Mouse (Mus musculus) lung, postnatal 10 days (tissue): ENCODE results near the gene Foxk1.

ENCODE experiments used
- DNase-seq: peaks from one replicate; pipeline ENCODE4 v3.0.0; 2021

Foxk1 gene

DNA sequence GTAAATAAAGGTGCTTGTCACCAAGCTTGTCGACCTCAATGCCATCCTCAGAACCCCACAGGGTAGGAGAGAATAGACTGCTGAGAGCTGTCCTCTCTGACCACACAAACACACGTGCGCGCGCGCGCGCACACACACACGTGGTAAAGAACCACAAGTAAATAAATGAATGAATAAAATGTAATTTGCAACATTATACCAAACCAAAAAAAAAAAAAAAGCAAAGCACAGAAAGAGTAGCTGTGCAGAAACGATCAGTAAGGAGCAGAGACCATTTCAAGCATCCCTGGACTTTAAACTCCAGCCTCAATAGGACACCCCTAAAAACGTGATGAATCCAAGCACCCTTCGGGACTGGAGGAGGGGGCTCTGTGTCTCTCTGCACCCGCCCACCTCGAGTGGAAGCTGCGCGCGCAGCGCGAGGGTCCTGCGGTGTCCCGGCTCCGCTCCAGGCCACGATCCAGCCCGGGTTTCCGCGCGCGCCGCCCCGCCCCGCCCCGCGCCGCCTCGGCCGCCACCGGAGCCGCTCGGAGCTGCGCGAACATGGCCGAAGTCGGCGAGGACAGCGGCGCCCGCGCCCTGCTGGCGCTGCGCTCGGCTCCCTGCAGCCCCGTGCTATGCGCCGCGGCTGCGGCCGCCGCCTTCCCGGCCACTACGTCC, at the start of gene Foxk1:
Foxk1 (plus strand) TSS at position 517 of the 660 bp plus-strand sequence.
- peak; percentile 94 for DNase-seq

DNA sequence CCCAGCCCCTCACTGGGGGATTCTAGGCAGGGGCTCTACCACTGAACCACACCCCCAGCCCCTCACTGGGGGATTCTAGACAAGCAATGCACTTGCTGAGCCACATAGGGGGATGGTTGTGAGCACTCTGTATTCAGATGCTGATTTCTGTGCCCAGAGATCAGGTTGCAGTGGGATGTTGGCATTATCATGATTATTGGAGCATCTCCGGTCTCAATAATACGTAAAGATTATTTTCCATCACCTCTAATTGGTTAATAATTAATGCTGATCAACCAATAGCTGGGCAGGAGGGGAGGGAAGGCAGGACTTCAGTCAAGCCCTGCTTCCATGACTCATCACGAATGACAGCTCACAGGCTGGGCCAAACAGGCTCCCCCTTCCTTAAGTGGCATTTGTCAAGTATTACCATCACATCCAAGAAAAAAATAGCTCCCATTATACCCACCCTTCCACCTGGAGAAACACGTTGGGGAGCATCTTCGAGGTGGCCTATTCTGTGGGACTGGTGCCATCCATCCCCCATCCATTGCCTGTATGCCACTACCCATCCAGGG, 48.9 kb upstream of the Foxk1 start:
- no peak for DNase-seq

DNA sequence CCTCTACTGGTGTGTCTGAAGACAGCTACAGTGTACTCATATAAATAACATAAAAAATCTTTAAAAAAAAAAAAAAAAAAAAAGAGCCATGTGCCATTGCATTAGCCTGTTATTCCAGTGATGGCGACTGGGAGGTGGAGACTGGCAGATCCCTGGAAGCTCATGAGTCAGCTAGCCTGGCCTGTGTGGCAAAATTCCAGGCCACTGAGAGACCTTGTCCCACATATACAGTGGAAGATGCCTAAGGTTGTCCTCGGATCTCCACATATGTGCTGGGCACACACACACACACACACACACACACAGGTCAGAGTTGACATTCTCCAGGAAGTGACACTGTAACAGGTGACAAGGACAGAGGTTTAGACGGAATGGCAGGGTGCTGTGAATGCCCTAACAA, 46.2 kb upstream of the Foxk1 start:
- no peak for DNase-seq

DNA sequence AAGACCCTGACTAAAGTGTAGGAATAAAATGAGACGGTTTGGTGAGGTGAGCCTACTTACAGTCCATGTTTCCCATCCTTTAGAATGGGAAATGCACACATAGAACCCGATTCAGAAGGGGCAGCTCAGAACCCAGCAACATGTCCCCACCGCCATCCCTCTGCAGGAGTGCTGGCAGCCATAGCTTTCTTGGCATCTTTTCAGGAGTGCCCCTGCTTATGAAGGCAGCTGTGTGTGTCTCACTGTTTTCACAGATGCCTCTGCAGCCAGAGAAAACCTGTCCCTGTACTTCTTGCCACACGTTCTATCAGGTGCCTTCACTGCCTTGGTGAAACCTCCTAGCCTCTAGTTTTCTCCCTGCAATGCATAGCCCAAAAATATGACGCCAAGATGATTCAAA, 40.1 kb upstream of the Foxk1 start:
- DNase-seq: no peak

DNA sequence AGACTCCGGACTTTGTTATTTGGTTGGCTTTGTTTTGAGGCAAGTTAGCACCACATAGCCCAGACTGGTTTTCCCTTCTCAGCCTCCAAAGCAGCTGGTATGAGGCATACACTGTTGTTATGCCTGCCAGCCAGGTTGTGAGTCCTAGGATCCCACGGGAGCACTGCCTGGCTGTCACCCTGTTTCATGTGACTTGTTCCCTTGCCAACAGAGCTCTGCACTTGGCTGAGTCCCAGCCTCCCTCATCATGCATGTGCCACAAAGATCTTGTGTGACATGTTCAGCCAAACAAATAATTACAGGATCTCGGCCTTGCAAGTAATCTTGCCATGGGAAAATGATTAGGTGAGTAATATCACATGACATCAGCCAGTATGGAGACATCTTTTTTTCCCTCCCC, 38.4 kb upstream of the Foxk1 start:
- peak; percentile 31 for DNase-seq

- DNase-seq: no peak
Observed at GRCm38 (mm10) chr5:142364095-142364494, 37.2 kb upstream of the Foxk1 start.

DNA sequence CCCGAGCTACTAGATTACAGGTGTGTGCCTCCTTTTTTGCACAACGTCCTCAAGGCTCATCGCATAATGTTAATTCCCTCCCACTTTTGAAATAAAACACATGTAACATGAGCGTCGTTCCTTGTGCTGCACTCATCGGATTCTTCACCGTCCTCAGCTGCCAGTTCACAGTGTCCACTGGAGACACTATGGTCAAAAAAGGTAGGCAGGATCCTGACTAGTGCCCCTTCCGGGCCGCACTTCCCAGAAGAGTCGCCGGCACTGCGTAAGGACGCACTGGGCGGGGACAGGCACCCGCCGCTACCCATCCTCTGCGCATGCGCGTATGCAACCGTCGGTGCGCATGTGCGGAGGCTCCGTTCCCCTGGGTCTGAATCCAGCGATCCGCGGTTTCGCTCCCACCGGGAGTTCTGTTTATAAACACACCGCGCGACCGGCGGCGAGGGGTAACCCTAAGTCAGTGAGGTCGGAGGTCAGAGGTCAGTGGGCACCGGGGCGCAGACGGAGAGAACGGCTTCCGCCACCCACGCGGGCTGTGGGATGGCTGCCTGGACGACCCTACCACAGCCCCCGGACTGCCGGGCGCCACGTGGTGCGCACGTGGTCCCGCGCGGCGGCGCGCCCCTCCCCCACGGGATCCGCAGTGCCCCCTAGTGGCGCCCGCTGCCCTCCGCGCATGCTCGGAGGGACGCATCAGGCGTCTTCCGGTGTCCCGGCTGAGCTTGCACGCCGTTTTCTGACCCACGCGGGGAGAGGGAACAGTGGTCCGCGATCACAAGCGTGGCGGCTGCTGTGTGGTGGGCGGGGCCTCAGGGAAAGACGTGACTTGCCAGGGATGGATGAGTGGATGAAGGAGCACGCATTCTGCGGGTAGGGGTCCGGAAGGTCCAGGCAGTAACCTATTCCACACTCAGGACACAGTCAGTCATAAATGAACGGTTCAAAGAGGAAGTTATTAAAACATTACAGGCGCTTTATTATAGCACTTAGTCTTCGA, 33.9 kb upstream of the Foxk1 start:
- DNase-seq: peak; percentile 97

DNA sequence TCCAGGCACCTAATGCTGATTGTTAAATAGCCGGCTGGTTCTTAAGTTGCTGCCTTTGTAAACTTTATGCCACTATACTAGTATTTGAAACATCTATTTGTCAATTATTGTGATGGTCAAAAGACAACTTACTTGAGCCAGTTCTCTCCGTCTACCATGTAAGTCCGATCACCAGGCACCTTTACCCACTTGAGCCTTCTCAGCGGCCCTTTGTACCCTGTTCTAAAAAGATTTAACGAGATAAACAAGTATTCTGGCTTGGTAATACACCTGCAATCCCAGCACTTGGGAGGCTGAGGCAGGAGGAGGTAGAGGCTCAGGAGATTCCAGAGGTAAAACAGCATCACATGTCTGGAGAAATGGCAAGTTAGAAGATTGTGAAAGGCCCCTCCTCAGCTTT, 33.2 kb upstream of the Foxk1 start:
- DNase-seq: no peak

DNA sequence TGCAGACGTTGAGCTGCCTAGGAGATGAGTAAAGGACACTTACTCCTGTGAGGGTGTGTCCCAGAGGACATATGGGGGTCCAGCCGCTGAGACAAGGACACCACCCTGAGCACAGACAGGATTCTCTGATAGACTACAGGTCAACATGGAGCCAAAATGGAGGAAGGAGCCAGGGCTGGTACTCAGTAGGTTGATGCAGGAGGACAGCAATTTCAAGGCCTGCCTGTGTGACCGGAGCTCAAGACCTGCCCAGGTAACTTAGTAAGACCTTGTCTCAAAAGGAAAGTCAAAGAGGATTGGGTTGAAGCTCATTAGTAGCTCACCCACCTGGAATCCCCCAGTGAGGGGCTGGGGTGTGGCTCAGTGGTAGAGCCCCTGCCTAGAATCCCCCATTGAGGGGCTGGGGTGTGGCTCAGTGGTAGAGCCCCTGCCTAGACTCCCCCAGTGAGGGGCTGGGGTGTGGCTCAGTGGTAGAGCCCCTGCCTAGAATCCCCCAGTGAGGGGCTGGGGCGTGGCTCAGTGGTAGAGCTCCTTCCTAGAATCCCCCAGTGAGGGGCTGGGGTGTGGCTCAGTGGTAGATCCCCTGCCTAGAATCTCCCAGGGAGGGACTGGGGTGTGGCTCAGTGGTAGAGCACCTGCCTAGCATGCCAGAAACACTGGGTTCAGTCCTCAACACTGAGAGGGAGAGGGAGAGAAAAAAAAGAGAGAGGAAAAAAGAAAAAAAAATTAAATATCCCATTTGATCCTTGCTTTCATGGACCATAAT, 30.7 kb upstream of the Foxk1 start:
- no peak for DNase-seq

GRCm38 (mm10) chr5:142371172-142372155, 29.8 kb upstream of the Foxk1 start:
- peak; percentile 51 for DNase-seq

DNA sequence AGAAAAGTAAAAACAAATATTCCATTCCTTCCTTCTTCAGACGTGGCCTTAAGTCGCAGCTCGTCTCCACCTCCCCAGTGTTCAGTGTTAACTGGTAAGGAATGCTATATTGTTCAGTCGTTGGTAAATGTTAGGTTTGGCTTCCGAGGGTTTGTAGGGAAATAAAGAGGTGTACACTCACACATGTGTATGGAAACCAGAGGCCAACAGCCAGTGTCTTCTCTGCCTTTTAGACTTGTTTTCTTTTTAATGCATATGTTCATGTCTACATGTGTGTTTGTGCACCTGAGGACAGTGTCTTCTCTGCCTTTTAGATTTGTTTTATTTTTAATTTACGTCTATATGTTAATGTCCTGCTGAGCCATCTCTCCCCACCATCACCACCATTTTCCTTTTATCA, 29.1 kb upstream of the Foxk1 start:
- DNase-seq: no peak

GRCm38 (mm10) chr5:142374343-142374742, 27.0 kb upstream of the Foxk1 start:
- DNase-seq: no peak

GRCm38 (mm10) chr5:142375641-142376040, 25.7 kb upstream of the Foxk1 start:
- no peak for DNase-seq

DNA sequence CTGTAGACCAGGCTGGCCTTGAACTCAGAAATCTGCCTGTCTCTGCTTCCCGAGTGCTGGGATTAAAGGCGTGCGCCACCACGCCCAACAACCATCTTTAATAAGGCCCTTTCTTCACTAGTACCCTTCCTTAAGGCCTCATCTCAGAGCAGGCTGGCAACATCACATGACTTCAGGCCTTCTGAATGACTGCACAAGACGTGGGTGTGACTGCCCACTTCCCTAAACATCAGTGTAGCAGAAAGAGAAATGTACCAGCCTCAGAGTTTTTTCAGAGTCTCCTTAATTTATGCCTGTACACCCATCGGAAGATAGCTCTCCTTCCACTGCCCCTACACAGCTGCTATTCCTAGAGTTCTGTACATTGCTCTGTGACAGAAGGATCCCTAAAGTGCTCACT, 25.2 kb upstream of the Foxk1 start:
- DNase-seq: no peak

- DNase-seq: no peak
Observed at GRCm38 (mm10) chr5:142378068-142378467, 23.2 kb upstream of the Foxk1 start.

DNA sequence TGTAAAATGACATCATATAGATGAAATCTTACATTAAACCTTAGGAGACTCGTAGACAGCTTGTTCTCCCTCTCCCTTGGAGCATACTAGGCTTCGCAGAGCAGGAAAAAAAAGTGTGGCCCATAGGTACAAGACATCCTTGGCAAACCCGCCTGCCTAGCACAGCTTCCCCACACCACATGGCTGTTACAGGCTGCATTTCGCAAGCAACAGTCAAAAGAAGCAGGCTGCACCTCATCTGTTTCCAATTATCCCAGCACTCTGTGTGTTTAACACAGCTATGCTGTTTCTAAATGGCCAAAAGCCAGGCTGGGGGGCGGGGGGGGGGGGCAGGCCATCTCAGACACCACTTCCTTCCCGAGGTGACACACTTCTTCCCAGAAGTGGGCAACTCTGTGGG, 20.8 kb upstream of the Foxk1 start:
- peak; percentile 45 for DNase-seq

- DNase-seq: peak; percentile 44
Observed at GRCm38 (mm10) chr5:142384911-142385660, 16.2 kb upstream of the Foxk1 start.

GRCm38 (mm10) chr5:142386329-142386728, 15.0 kb upstream of the Foxk1 start:
- DNase-seq: no peak

DNA sequence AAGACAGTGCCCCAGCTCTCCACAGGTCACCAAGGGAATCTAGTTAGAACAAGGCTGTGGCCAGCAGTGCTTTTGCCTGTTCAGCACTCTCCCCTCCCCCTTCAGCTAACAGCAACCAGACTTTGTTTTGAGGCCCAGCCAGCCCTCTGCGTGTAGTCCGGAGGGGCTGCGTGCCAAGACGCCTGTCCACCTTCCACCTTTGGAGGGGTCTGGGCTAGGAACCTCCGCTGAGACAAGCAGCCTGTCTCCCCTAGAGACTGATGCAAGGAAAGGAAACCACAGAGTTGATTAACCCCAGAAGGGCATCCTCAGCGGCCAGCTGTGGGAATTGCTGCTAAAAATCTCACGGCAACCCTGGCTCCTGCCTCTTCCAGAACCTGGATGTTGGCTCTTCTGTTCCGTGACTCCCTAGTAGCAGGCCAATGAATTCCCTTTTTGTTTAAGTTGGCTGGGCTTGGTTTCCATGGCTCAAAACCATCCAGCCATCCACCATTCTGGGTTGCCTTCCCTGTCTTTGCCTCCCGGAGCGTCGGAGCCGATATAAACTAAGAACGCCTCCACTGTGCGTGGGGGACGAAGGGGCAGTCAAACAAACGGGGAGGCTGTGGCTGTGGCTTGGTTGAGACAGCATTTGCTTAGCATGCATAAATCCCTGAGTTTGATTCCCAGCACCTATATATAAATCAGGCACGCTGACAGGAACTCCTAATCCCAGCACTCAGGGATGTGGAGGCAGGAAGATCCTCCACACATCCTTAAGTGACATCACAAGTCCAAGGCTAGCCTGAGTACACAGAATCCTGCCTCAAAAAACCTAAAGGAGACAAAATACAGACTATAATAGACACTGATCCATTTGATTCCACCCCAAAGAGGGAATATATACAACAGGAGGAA, 14.3 kb upstream of the Foxk1 start:
- DNase-seq: peak; percentile 51

DNA sequence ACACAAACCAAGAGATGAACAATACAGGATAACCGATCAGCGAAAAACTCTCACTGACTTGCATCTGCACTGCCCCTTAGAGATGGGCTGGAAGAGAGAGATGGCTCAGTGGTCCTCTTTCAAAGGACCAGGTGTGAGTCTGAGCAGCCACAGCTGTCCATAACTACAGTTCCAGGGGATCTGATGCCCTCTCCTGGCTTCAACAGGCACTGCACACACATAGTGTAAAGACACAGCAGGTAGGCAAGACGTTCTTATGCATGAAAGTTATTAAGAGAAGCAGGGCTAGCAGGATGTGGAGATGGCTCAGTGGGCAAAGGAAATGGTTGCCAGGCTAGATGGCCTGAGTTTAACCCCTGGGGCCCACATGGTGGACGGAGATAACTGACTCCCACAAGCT, 13.6 kb upstream of the Foxk1 start:
- DNase-seq: peak; percentile 45
